Mouse (Mus musculus): ENCODE measurements around the gene Rbms1. TPM values are rescaled to one million over a fixed set of nuclear protein-coding genes. Genes with fewer than 3 reads are reported as not detected.

The Rbms1 gene
- polyA plus RNA-seq, 1 experiment, result 94.8 TPM

- H3K4me1 ChIP-seq (ENCODE audit: control insufficient read depth, insufficient read depth, insufficient read length), result peaks cover 37% of the 10 kb centered on the region
- no peaks in the 10 kb centered on the region for H3K36me3 ChIP-seq (ENCODE audit: control insufficient read depth, insufficient read depth, low read length)
- no peak overlapping the region for H3K4me3 ChIP-seq (ENCODE audit: extremely low read depth, insufficient read depth, insufficient read length)
- 80% methylated on average over 4 of the region's 4 CpGs for WGBS
- no peak overlapping the region for H3K27ac ChIP-seq (ENCODE audit: insufficient read depth, low read length)
- H3K27me3 ChIP-seq (ENCODE audit: control insufficient read depth, insufficient read depth, low read length), result no peaks in the 10 kb centered on the region
- no peak for TF ChIP-seq POLR2A (IDR thresholded peaks at IDR 0.05; ENCODE audit: low read depth, low read length)
- TF ChIP-seq CTCF (IDR thresholded peaks at IDR 0.05; ENCODE audit: extremely low read depth, insufficient read depth, insufficient read length, insufficient replicate concordance), result no peak
- DNase-seq (ENCODE audit: low read depth in 1 of 2, low spot score in 2 of 2), result no peak
Observed at GRCm38 (mm10) chr2:60870450-60870849, 92.5 kb downstream of the Rbms1 start.

DNA sequence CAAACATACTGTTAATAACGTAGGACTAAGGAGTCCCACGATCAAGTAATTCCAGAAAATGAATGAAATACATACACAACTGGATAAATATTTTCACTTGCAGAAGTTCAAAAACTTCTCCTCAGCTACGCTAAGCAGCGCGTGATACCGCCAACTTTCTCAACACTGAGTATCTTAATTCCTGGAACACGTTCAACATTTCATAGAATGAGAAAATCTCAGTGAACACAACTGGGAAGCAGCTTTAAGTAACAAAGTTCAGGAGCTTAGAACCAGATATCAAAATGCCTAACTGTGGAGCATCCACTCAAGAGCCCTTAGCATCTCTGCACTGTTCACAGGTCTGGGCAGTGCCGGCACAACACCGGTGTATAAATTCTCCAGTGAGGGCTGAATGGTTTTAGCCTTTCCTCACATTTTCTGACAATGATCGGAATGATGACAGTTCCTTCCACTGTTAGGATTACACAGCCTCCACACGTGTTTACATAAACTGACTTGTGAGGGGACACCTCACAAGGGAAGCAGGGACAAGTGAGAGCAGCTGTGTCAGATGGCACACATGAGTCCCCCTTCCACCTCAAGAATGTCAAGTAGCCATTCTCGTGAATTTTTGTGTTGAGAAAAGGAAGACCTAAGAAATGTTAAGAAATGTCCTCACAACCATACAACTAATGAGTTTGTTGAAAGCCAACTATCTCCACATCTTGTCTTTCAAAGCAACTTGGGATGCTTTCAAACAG, 93.8 kb downstream of the Rbms1 start:
- peaks cover 39% of the 10 kb centered on the region for H3K4me1 ChIP-seq (ENCODE audit: control insufficient read depth, insufficient read depth, insufficient read length)
- no peaks in the 10 kb centered on the region for H3K27me3 ChIP-seq (ENCODE audit: control insufficient read depth, insufficient read depth, low read length)
- no peak for DNase-seq (ENCODE audit: low read depth in 1 of 2, low spot score in 2 of 2)
- no peak overlapping the region for H3K27ac ChIP-seq (ENCODE audit: insufficient read depth, low read length)
- no peak overlapping the region for H3K4me3 ChIP-seq (ENCODE audit: extremely low read depth, insufficient read depth, insufficient read length)
- WGBS, result 88% methylated on average over 12 of the region's 12 CpGs
- TF ChIP-seq POLR2A (IDR thresholded peaks at IDR 0.05; ENCODE audit: low read depth, low read length) (no peak), CTCF (IDR thresholded peaks at IDR 0.05; ENCODE audit: extremely low read depth, insufficient read depth, insufficient read length, insufficient replicate concordance) (no peak)
- H3K36me3 ChIP-seq (ENCODE audit: control insufficient read depth, insufficient read depth, low read length), result no peaks in the 10 kb centered on the region

GRCm38 (mm10) chr2:60868060-60868662, 94.8 kb downstream of the Rbms1 start:
- H3K27me3 ChIP-seq (ENCODE audit: control insufficient read depth, insufficient read depth, low read length), result no peaks in the 10 kb centered on the region
- peaks cover 39% of the 10 kb centered on the region for H3K4me1 ChIP-seq (ENCODE audit: control insufficient read depth, insufficient read depth, insufficient read length)
- H3K27ac ChIP-seq (ENCODE audit: insufficient read depth, low read length), result peak overlapping the region; percentile 62
- peak overlapping the region; percentile 31 for H3K4me3 ChIP-seq (ENCODE audit: extremely low read depth, insufficient read depth, insufficient read length)
- DNase-seq (ENCODE audit: low read depth in 1 of 2, low spot score in 2 of 2), result peak in 1 of 2 experiments; percentile 26
- H3K36me3 ChIP-seq (ENCODE audit: control insufficient read depth, insufficient read depth, low read length), result no peaks in the 10 kb centered on the region
- TF ChIP-seq POLR2A (IDR thresholded peaks at IDR 0.05; ENCODE audit: low read depth, low read length), result no peak
- TF ChIP-seq CTCF (IDR thresholded peaks at IDR 0.05; ENCODE audit: extremely low read depth, insufficient read depth, insufficient read length, insufficient replicate concordance), result no peak
- 7% methylated on average over 4 of the region's 4 CpGs for WGBS

- H3K36me3 ChIP-seq (ENCODE audit: control insufficient read depth, insufficient read depth, low read length), result no peaks in the 10 kb centered on the region
- TF ChIP-seq POLR2A (IDR thresholded peaks at IDR 0.05; ENCODE audit: low read depth, low read length), result no peak
- TF ChIP-seq CTCF (IDR thresholded peaks at IDR 0.05; ENCODE audit: extremely low read depth, insufficient read depth, insufficient read length, insufficient replicate concordance), result no peak
- DNase-seq (ENCODE audit: low read depth in 1 of 2, low spot score in 2 of 2), result no peak
- H3K4me3 ChIP-seq (ENCODE audit: extremely low read depth, insufficient read depth, insufficient read length), result no peak overlapping the region
- 83% methylated on average over 8 of the region's 8 CpGs for WGBS
- peaks cover 33% of the 10 kb centered on the region for H3K4me1 ChIP-seq (ENCODE audit: control insufficient read depth, insufficient read depth, insufficient read length)
- H3K27me3 ChIP-seq (ENCODE audit: control insufficient read depth, insufficient read depth, low read length), result no peaks in the 10 kb centered on the region
- H3K27ac ChIP-seq (ENCODE audit: insufficient read depth, low read length), result no peak overlapping the region
Observed at GRCm38 (mm10) chr2:60867304-60867703, 95.7 kb downstream of the Rbms1 start.

GRCm38 (mm10) chr2:60865869-60866268, 97.1 kb downstream of the Rbms1 start:
- Histone ChIP-seq H3K27me3 (ENCODE audit: control insufficient read depth, insufficient read depth, low read length) (no peaks in the 10 kb centered on the region), H3K4me1 (ENCODE audit: control insufficient read depth, insufficient read depth, insufficient read length) (peaks cover 31% of the 10 kb centered on the region), H3K4me3 (ENCODE audit: extremely low read depth, insufficient read depth, insufficient read length) (no peak overlapping the region), H3K27ac (ENCODE audit: insufficient read depth, low read length) (no peak overlapping the region), H3K36me3 (ENCODE audit: control insufficient read depth, insufficient read depth, low read length) (no peaks in the 10 kb centered on the region)
- TF ChIP-seq CTCF (IDR thresholded peaks at IDR 0.05; ENCODE audit: extremely low read depth, insufficient read depth, insufficient read length, insufficient replicate concordance) (no peak), POLR2A (IDR thresholded peaks at IDR 0.05; ENCODE audit: low read depth, low read length) (no peak)
- DNase-seq (ENCODE audit: low read depth in 1 of 2, low spot score in 2 of 2), result no peak
- 34% methylated on average over 1 of the region's 1 CpGs for WGBS

DNA sequence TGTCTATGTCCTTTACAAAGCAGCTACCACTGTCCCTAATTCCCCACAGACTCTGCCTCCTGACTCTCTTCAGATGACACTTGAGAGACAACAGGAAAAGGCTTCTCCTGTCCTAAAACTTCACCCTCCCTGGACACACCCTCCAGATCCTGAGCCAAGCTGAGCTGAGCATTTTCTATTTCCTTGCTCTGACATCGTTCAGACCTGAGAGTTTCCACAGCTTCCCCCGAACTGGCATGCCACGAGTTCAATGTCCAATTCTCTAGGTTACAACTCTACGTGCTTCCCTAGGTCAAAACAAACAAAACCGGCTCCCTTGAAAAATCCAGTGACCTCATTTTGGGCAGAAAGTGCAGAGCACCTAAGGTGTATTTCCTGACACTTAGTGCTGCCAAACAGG, 98.0 kb downstream of the Rbms1 start:
- no peak for TF ChIP-seq CTCF (IDR thresholded peaks at IDR 0.05; ENCODE audit: extremely low read depth, insufficient read depth, insufficient read length, insufficient replicate concordance)
- no peak for TF ChIP-seq POLR2A (IDR thresholded peaks at IDR 0.05; ENCODE audit: low read depth, low read length)
- 57% methylated on average over 5 of the region's 5 CpGs for WGBS
- no peaks in the 10 kb centered on the region for H3K27me3 ChIP-seq (ENCODE audit: control insufficient read depth, insufficient read depth, low read length)
- no peak overlapping the region for H3K4me3 ChIP-seq (ENCODE audit: extremely low read depth, insufficient read depth, insufficient read length)
- no peak for DNase-seq (ENCODE audit: low read depth in 1 of 2, low spot score in 2 of 2)
- no peak overlapping the region for H3K27ac ChIP-seq (ENCODE audit: insufficient read depth, low read length)
- peaks cover 25% of the 10 kb centered on the region for H3K4me1 ChIP-seq (ENCODE audit: control insufficient read depth, insufficient read depth, insufficient read length)
- peaks cover 1% of the 10 kb centered on the region; the same call in 1 of the 2 replicates for H3K36me3 ChIP-seq (ENCODE audit: control insufficient read depth, insufficient read depth, low read length)
